Mouse (Mus musculus) embryonic facial prominence, embryonic 11.5 days (tissue): ENCODE results near the gene Med13l. TPM values are rescaled to one million over a fixed set of nuclear protein-coding genes. Genes with fewer than 3 reads are reported as not detected.

Experiments
- ATAC-seq: fragments of 200-750 bp; cut with Nextera tagmentation; replicated peaks from 2 replicates; pipeline ENCODE4 v1.8.0; 2017; ENCODE audit warnings: low read depth; ENCODE audit not compliant: insufficient number of reproducible peaks, low FRiP score, low TSS enrichment
- DNase-seq: peaks from one replicate; pipeline ENCODE4 v3.0.0-alpha.2; 2015; ENCODE audit warnings: low spot score
- H3K27ac ChIP-seq: fragments of 300-500 bp; sonication (generic); replicated peaks from 2 replicates; pipeline ENCODE4 v1.5.1; 2014; ENCODE audit warnings: mild to moderate bottlenecking, low read depth, low read length, control low read depth
- H3K27me3 ChIP-seq: fragments of 300-500 bp; sonication (generic); 2 replicates; pipeline ENCODE4 v1.6.1; 2014; ENCODE audit warnings: mild to moderate bottlenecking, low read length, moderate library complexity, mixed read lengths; ENCODE audit not compliant: control insufficient read depth, insufficient read depth
- H3K36me3 ChIP-seq: fragments of 300-500 bp; sonication (generic); replicated peaks from 2 replicates; pipeline ENCODE4 v1.6.1; 2014; ENCODE audit warnings: low read depth, mild to moderate bottlenecking, low read length, moderate library complexity, mixed read lengths; ENCODE audit not compliant: control insufficient read depth, insufficient read depth
- H3K4me1 ChIP-seq: fragments of 300-500 bp; sonication (generic); 2 replicates; pipeline ENCODE4 v1.6.1; 2014; ENCODE audit warnings: low read length, mixed read lengths; ENCODE audit not compliant: control insufficient read depth, insufficient read depth
- H3K4me2 ChIP-seq: fragments of 300-500 bp; sonication (generic); 2 replicates; pipeline ENCODE4 v1.6.1; 2014; ENCODE audit warnings: low read depth, mild to moderate bottlenecking, control low read depth, low read length, moderate library complexity
- H3K4me3 ChIP-seq: fragments of 300-500 bp; sonication (generic); 2 replicates; pipeline ENCODE4 v1.5.1; 2014; ENCODE audit warnings: low read depth, low read length, control low read depth
- H3K9ac ChIP-seq: fragments of 300-500 bp; sonication (generic); replicated peaks from 2 replicates; pipeline ENCODE4 v1.6.1; 2014; ENCODE audit warnings: mild to moderate bottlenecking, control low read depth, low read length
- H3K9me3 ChIP-seq: fragments of 300-500 bp; sonication (generic); replicated peaks from 2 replicates; pipeline ENCODE4 v1.6.1; 2016; ENCODE audit warnings: mild to moderate bottlenecking, low read length, inconsistent platforms, mixed read lengths; ENCODE audit not compliant: control insufficient read depth
- WGBS: fragments of 180-500 bp; shearing (Covaris S2); extraction: QIAGEN DNeasy Blood & Tissue Kit; methylation state at CpG from one replicate; pipeline ENCODE4 v1.1.7; 2014; 5-methylcytosine and 5-hydroxymethylcytosine counted together
- polyA plus RNA-seq: library from polyadenylated mRNA; unstranded; fragments of >200 nt; fragmentation: Nextera tagmentation; extraction: Ambion mirVana; gene quantifications from 2 replicates; pipeline ENCODE4 v1.2.1, GENCODE M21; 2014

Med13l gene
- polyA plus RNA-seq, 1 experiment from 2014 or later, result 10.1 TPM

GRCm38 (mm10) chr5:118707501-118707900, 147.0 kb downstream of the Med13l start:
- no peaks in the 10 kb centered on the region for H3K27me3 ChIP-seq
- no peak overlapping the region for H3K4me3 ChIP-seq
- no peak overlapping the region for H3K27ac ChIP-seq
- 65% methylated on average over 5 of the region's 5 CpGs for WGBS
- no peak overlapping the region for H3K9ac ChIP-seq
- DNase-seq (no peak), ATAC-seq (no peak)
- H3K9me3 ChIP-seq, result no peaks in the 10 kb centered on the region
- H3K36me3 ChIP-seq, result no peaks in the 10 kb centered on the region
- peaks cover 5% of the 10 kb centered on the region; the same call in 1 of the 2 replicates for H3K4me1 ChIP-seq
- H3K4me2 ChIP-seq, result no peak overlapping the region

GRCm38 (mm10) chr5:118708215-118708949, 147.9 kb downstream of the Med13l start:
- Histone ChIP-seq H3K4me2 (no peak overlapping the region), H3K36me3 (no peaks in the 10 kb centered on the region), H3K4me3 (no peak overlapping the region), H3K27me3 (no peaks in the 10 kb centered on the region), H3K4me1 (no peaks in the 10 kb centered on the region; the same call in 1 of the 2 replicates), H3K9me3 (no peaks in the 10 kb centered on the region), H3K9ac (0 out of 2 replicates have a peak overlapping the region, but pooled peaks have one; percentile 9), H3K27ac (no peak overlapping the region)
- peak; percentile 81 for DNase-seq
- 69% methylated on average over 16 of the region's 16 CpGs for WGBS
- 0 out of 2 replicates have a peak, but pooled peaks have one; percentile 11 for ATAC-seq

- DNase-seq (no peak), ATAC-seq (no peak)
- no peaks in the 10 kb centered on the region; the same call in 1 of the 2 replicates for H3K4me1 ChIP-seq
- H3K4me2 ChIP-seq, result no peak overlapping the region
- H3K36me3 ChIP-seq, result no peaks in the 10 kb centered on the region
- no peak overlapping the region for H3K27ac ChIP-seq
- H3K27me3 ChIP-seq, result no peaks in the 10 kb centered on the region
- no peak overlapping the region for H3K9ac ChIP-seq
- no peaks in the 10 kb centered on the region for H3K9me3 ChIP-seq
- no peak overlapping the region for H3K4me3 ChIP-seq
- 45% methylated on average over 7 of the region's 7 CpGs for WGBS
Observed at GRCm38 (mm10) chr5:118709847-118710251, 149.4 kb downstream of the Med13l start.

GRCm38 (mm10) chr5:118715518-118715917, 155.0 kb downstream of the Med13l start:
- H3K27ac ChIP-seq, result no peak overlapping the region
- H3K9me3 ChIP-seq, result no peaks in the 10 kb centered on the region
- no peak overlapping the region for H3K4me2 ChIP-seq
- H3K4me1 ChIP-seq, result no peaks in the 10 kb centered on the region; the same call in 1 of the 2 replicates
- H3K9ac ChIP-seq, result no peak overlapping the region
- ATAC-seq (no peak), DNase-seq (no peak)
- no peaks in the 10 kb centered on the region for H3K27me3 ChIP-seq
- H3K4me3 ChIP-seq, result no peak overlapping the region
- 92% methylated on average over 7 of the region's 7 CpGs for WGBS
- H3K36me3 ChIP-seq, result no peaks in the 10 kb centered on the region

GRCm38 (mm10) chr5:118716295-118717271, 156.1 kb downstream of the Med13l start:
- no peaks in the 10 kb centered on the region for H3K27me3 ChIP-seq
- H3K9me3 ChIP-seq, result no peaks in the 10 kb centered on the region
- DNase-seq (no peak), ATAC-seq (no peak)
- no peaks in the 10 kb centered on the region for H3K4me1 ChIP-seq
- no peak overlapping the region for H3K4me3 ChIP-seq
- H3K4me2 ChIP-seq, result no peak overlapping the region
- no peak overlapping the region for H3K27ac ChIP-seq
- no peak overlapping the region for H3K9ac ChIP-seq
- 62% methylated on average over 14 of the region's 14 CpGs for WGBS
- no peaks in the 10 kb centered on the region for H3K36me3 ChIP-seq

- Histone ChIP-seq H3K4me1 (no peaks in the 10 kb centered on the region), H3K4me2 (no peak overlapping the region), H3K27me3 (no peaks in the 10 kb centered on the region), H3K9me3 (no peaks in the 10 kb centered on the region), H3K4me3 (no peak overlapping the region), H3K9ac (no peak overlapping the region), H3K27ac (no peak overlapping the region), H3K36me3 (no peaks in the 10 kb centered on the region)
- 81% methylated on average over 10 of the region's 10 CpGs for WGBS
- no peak for DNase-seq
- no peak for ATAC-seq
Observed at GRCm38 (mm10) chr5:118717456-118717855, 157.0 kb downstream of the Med13l start.

- 85% methylated on average over 6 of the region's 6 CpGs for WGBS
- Histone ChIP-seq H3K4me2 (no peak overlapping the region), H3K4me3 (no peak overlapping the region), H3K4me1 (no peaks in the 10 kb centered on the region), H3K9ac (no peak overlapping the region), H3K36me3 (no peaks in the 10 kb centered on the region), H3K27me3 (no peaks in the 10 kb centered on the region), H3K9me3 (no peaks in the 10 kb centered on the region), H3K27ac (no peak overlapping the region)
- ATAC-seq (no peak), DNase-seq (no peak)
Observed at GRCm38 (mm10) chr5:118718070-118718469, 157.6 kb downstream of the Med13l start.
